Mouse (Mus musculus) embryo, embryonic 10 days (tissue): ENCODE results near the gene Dennd5b.
A peak's percentile ranks its signal among the peaks of the same experiment; 100 is the strongest.
"Not testable (repeated sequence)": the region's sequence is repeated elsewhere in the genome, so short reads cannot be mapped to it uniquely, and the experiment has no call there.

Experiments used
- DNase-seq: peaks from one replicate; pipeline ENCODE4 v3.0.0-alpha.2; 2015; ENCODE audit warnings: low spot score

The Dennd5b gene

DNA sequence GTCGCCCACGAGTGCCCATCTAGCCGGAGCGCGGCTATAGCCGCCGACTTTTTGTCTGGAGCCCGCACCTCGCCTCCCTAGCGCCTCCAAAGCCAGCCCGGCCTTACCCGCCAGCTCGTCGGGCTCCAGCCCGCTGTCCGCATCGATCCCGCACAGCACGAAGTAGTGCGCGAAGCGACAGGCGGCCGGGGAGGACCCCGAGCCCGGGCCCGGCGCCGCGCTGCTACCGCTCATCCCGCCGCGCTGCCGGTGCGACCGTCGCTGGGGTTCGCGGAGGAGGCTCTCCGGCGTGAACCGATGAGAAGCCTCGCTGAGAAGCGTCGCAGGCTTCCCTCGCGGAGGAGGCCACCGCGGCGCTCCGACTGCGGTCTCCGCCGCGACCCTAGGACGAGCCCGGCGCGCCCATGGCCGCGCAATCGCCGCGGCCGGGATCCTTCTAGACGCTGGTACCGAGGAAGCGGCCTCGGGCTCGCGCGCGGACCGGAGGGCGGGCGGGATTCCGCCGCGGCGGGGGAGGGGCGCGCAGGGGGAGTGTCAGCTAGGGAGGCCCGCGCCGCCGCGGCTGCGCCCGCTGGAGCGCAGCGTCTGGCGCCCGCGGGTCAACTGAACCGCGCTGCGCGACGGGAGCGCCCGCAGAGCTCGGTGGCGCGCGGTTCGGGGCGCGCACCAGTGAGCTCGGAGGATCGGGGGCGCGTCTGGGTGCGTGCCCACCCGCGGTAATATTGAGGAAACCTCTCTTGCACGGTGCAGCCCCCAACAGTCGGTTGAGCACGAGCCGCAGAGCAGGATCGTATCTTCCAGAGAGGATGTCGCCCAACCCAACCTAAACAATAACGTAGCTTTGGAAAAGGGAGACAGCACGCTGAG, at the start of gene Dennd5b:
Gene Dennd5b (minus strand): TSS at position 605 of the 867 bp plus-strand sequence.
- DNase-seq, result peak; percentile 74

DNA sequence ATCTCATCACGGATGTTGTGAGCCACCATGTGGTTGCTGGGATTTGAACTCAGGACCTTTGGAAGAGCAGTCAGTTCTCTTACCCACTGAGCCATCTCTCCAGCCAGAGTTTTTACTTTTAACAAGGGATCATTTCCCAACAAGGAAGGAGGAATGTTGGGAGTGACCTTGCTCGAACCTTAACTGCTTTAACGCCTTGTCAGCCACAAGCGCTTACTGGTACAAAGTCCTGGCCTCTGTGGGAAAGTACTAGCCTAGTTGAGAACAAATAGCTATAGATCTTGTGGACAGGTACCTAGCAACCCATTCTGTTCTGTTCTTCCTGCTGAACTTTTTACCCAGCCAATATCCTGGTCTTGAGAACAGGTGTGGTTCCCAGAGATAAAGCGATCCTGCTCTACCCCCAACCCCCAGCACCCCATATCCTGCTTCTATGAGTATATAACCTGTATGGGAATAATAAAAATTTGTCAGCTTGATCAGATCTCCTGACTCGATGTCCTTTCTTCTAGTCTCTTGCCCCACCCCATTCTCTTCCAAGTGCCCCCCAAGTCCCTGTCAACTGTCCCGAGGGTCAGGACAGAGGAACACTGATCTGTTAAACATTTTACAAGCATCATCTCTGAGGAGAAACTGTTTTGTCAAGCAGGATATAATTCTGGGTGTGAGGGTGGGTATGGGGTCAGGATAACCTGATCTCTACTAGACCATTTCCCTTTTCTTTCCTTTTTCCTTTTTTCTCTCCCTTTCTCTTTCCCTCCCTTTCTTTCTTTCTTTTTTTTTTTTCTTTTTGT, 47.2 kb upstream of the Dennd5b start:
- no peak for DNase-seq

DNA sequence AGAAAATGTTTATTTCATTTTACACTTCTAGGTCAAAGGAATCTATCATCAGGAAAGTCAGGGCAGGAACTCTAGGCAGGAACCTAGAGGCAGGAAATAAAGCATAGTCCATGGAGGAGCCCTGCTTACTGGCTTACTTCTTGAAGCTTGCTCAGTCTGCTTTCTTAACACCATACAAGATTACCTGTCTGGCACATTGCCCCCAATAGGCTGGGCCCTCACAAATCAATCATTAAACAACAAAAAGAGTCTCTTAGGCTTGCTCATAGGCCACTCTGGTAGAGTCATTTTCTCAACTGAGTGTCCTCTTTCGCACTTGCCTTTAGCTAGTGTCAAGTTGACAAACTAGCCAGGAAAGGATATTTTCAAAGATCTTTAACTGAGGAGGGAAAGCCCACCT, 43.7 kb upstream of the Dennd5b start:
- DNase-seq, result no peak

DNA sequence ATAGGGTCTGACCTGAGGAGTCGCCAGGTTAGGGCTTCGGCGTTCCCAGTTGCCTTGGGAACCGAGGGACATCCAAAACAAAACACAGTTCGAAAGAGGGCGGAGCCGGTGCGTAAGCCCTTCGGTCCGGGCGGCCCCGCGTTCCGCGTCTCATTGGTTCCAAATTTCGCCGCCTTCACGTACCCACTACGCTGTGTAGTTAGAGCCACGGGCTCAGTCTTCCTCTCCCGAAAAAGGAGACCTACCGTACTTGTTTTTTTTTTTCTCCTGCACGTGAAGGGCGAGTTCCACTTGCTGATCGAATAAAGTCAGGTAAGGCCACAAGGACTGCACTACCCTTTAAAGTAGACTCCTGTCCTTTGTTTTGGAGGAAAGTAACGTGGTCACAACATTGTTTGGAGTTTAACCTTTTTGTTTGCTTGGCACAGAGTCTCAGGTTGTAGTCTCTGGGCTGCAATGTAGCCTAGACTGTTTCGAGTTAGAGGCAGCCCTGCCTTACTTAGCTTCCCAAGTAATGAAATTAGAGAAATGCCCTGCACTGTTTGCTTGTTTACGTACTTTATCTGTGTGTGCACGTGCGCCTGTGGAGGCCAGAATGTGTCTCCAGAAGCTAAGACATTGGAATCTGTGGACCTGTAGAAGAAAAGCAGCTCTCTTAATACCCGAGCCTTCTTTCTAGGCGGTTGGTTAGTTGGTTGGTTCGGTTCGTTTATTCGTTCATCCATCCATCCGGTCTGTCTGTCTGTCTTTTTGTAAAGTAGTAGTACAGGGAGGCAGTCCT, 40.1 kb upstream of the Dennd5b start:
- peak; percentile 95 for DNase-seq

DNA sequence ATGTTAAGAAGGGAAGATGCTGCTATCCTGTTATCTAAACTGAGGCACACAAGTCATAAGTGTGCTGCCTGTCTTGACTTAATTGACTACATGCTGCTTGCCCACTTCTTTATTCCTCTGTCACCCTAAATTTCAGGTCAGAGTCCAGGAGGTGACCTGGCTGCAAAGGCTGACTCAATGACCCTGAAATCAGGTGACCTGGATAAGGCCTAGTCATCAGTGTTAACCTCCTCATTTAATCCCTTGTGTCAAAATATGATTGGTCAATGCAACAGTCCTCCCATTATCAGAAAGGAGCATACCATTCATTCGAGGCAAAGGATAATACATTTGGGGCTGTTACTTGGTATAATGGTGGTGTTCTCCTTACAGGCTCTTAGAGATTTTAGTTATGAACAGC, 38.0 kb upstream of the Dennd5b start, which contains the start of gene Etfbkmt:
Gene Etfbkmt (plus strand): TSS at position 379 of the 400 bp plus-strand sequence.
- DNase-seq, result no peak

DNA sequence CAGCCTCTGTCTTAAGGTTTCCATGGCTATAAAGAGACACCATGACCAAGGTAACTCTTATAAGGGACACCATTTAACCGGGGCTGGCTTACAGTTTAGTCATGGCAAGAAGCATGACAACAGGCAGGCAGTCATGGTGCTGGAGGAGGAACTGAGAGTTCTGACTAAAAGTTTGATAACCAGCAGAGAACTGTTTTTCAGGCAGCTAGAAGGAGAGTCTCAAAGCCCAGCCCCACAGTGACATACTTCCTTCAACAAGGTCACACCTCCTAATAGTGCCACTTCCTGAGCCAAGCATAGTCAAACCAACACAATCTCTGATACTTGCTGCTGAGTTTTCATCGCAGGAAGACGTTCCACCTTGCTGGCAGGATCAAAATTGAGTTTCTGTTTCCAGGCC, 37.5 kb upstream of the Dennd5b start:
- no peak for DNase-seq

DNA sequence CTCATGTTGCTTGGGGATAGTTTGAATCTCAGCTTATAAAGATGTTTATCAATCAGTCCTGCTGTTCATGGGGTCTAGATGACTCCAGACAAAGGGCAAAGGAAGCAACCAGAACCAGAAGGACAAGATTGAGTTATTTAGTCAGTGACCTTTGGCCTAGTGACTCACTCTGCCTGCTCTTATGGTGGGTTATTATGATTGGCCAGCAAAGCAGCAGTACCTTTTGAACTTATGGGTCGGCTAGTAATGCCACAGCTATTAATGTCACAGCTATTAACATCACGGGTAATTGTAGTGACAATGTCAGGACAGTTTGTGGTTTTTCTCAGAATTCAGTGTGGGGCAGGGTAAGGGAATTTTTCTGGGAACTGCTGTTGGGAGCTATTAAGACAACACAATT, 36.5 kb upstream of the Dennd5b start:
- DNase-seq, result no peak

DNA sequence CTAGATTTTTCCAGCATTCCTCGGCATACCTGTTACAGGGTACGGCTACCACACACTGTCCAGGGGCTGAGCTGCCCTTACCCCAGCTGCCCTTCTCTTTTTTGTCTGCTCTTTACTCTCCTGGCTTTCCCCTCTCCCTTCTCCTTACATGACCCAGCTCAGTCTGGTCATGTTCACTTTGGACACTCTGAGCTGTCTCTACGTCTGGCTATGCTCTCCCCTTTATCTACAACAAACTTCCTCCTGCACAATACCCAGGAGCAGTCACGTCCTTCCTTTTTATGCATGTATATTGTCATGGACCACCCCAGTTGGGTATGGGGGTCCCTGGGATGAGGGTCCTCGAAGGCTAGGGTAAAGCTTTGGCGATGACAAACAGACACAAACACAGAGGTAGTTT, 34.2 kb upstream of the Dennd5b start:
- no peak for DNase-seq

DNA sequence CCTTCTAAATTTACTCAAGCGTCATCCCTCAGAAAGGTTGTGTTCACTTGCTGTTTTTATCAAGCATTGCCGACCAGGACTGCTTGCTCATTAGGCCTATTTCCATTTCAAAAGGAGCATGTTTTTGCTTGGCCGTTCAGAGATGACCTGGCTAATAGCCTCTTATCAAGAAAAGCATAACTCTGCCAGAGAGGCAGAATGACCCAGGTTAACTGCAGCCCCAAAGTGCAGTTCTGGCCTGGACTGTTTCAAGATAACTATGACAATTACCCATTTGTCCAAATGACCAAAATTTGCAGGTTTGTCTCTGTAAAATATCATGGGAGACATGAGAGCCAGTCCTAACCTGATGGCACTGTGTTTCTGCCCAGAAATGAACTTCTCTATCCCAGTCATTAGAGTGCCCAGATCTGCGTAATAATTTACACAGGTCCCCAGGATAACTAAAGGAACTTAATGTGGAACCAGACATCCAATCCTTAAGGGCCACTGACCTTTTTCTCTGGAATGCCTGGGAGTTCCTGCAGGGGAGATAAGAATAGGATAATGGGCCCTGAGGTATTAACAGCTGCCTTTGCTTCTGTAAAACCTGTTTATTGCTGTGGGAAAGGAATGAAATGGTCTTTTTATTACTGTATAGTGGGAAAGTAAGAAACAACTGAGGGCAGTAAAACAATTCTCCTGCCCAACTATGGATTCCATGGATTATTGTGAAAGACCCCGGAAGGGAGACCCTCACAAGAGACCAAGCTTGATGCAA, 33.1 kb upstream of the Dennd5b start:
- peak; percentile 54 for DNase-seq

DNA sequence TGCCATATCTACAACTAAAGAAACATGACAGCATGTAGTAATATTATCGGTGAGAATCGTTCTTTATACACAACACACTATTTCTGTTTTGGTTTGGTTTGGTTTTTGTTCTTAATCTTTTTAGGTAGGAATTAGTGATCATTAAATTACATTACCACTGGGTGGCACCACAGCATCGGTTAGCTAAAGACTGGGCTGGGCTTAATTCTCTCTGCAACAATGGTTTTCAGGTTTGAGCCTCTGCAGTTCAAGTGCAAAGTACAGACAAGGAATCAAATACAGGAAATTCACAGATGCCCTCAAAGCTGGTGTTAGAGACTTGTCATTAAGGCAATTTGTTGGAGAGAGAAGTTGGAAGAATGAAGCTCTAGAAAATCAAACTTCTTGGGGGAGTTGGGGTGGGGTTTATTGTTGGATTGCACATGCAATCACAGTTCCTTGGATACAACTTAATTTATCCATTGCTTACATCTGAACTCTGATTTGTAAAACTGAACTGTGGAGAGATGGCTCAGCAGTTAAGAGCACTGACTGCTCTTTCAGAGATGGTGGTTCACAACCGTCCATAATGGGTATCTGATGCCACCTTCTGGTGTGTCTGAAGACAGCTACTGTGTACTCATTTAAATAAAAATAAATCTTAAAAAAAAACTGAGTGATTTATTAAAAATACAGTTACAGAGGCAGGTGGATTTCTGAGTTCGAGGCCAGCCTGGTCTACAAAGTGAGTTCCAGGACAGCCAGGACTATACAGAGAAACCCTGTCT, 31.0 kb upstream of the Dennd5b start:
- DNase-seq, result peak; percentile 91

DNA sequence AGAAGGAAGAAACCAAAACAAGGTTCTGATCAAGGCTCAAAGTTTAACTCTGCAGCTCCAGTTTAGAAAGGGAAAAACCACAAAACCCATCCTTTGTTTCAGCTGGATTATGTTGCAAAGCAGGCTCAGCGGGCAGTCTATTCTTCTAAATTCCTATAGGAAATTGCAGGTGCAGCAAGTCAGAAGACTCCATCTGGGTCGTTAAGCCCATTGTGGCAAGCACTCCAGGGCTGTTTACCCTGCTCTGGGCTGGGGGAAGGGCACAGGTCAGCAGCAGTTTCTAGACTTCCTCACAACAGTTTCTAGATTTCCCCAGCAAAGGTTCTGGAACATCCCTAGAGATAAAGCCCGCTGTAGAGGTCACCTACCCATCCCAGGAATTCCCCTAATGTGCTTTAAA, 29.6 kb upstream of the Dennd5b start:
- peak; percentile 19 for DNase-seq

DNA sequence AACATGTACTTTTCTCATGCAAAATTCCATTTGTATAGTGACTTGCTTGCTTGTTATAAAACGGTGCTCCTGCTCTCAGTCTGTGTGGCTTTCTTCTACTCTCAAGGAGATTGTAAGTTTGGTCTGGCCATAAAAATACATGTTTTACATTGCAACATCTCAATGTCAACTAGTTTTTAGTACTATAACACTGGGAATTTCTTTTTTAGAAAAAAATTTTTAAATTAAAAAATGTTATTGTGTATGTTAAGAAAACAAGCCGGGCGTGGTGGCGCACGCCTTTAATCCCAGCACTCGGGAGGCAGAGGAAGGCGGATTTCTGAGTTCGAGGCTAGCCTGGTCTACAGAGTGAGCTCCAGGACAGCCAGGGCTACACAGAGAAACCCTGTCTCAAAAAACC, 28.4 kb upstream of the Dennd5b start, which contains the start of gene Gm10203:
Gene Gm10203 (plus strand): TSS at position 301 of the 400 bp plus-strand sequence.
- DNase-seq, result not testable (repeated sequence)

DNA sequence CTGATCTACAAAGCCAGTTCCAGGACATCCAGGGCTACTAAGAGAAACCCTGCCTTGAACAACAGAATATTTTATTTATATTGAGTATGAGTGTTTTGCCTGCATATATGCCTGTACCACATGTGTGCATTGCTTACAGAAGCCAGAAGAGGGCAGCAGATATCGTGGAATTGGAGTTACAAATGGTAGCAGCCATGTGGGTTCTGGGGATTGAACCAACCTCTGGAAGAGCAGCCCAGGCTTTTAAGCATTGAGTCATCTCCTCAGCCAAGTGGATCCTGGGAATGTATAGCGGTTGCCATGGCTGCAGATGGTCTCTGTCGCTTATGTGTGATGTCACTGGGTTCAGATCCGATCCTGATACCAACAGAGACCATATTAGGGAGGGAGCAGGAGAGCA, 25.2 kb upstream of the Dennd5b start:
- peak; percentile 67 for DNase-seq

DNA sequence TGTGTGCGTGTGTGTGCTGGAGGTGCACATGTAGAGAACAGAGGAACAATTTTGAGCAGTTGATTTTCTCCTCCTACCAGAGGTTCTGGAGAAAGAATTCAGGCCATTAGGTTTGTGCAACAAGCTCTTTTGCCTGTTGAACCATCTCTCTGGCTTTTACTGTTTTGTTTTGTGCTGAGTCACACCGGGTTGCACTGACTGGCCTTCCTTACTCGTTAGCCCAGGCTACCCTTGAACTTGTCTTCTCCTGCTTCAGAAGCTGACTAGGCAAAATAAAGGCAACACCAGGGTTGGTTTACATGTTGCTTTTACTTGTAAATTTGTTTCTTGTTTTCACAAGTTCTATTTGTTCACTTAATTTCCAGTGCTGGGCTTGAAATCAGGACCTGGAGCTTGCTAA, 21.6 kb upstream of the Dennd5b start:
- no peak for DNase-seq

DNA sequence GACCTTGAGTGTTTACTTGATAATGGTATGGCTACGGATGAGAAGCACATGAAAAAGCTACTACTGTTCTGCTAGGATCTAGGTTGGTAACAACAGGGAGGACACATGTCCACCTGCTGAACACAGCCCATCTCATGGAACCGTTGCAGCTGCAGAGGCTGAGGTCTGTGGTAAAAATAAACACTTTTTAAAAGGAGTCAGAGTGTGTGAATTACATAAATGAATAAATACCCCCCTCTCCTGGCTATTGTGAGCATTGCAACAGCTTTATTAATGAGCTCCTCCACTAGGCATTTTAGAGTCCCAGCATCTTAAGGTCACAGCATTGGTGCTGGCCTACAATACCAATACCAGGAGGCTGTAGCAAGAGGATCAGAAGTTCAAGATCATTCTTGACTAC, 18.4 kb upstream of the Dennd5b start:
- peak; percentile 64 for DNase-seq

DNA sequence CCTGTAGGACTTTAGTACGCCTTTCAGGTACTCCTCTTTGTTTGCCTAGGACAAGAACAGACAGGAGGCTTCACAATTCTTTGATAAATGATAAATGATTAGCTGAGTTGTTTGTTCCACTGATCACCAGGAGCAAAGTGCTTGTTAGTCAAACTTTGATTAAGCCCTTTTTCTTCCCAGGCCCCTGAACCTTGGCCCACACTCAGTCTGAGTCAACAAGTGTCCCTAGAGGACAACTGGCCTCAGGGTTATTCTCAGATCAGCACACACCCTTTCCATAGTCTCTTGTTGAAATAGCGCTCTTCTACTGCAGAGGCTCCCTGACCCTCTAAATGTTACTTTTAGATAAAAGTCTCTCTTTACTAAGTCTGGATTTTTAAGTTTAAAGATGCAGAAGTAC, 17.5 kb upstream of the Dennd5b start:
- peak; percentile 9 for DNase-seq

DNA sequence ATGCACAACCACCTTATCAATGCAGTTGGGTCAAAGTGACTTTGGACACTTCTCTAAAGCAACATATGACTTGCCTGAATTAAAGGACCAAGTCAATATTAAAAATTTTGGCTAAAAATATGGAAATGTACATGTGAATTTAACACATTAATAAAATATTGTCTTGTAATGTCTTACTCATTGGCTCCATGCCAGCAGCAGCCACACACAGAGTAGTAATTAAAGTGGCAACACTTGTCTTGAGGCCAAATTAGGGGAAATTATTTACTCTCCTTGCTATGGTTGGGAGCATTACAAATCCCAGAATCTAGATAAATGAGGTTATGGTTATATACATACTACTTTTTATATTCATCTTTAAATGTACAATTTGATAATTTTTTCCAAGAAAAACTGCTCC, 15.5 kb upstream of the Dennd5b start:
- no peak for DNase-seq

DNA sequence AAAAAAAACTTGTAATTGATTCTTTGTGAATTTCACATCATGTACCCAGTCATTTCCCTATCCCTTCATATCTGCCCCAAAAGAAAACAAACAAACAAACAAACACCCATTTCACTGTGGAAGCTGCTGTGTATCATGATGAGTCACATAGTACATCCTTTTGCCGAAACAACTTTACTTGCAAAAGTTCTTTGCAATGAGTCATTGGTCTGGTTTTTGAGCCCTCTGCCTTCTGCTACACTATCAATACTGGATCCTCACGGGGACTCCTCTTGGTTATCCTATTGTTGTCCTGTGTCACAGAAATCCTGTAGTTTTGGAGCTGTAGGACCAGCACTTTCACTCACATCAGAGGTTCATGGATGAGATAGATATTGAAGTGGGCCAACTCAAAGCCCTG, 7.4 kb upstream of the Dennd5b start:
- DNase-seq, result no peak

DNA sequence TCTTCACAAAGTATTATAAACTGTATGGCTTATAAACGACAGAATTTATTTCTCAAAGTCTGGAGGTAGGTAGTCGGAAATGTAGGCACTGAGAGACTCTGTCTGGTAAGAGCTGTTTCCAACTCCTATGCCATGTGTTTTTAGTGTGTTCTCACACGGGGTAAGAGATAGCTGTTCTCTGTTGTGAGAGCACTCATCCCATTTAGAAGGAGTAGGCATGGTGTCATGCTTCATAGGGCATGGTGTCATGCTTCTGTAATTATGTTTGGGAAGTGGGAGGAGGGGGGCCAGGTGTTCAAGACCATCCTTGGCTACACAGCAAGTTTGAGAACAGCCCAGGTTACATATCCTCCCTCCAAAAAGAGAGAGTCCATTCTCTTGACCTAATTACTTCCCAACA, 6.1 kb upstream of the Dennd5b start:
- DNase-seq, result no peak

DNA sequence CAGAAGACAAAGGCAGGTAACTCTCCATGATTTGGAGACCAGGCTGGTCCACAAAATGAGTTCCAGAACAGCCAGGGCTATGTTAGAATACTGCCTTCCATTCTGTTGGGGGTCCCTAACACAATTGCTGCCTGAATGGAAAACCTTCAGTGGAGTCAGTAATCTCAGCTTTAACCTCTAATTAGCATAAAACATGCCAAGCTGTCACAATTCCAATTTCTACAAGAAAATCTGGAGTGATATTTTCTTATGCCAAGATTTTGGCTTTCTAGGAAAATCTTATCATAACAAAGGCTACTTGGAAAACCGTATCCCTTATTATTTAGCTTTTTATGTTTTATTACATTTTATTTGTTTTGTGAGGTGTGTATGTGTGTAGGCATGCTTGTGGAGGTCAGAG, 2.0 kb upstream of the Dennd5b start:
- no peak for DNase-seq

DNA sequence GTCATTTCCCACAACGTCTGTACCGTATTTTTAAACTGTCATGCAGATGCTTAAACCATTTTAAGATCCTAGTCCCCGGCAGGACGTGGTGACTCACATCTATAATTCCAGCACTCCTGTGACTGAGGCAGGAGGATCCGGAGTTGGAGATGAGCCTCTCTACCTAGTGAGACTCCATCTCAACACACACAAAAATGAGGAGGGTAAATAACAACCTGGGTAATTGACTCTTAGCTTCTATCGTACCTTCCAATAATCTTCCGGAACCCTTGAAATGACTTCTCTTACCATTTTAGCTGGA, 413 bp upstream of the Dennd5b start:
- DNase-seq, result no peak
